Mouse (Mus musculus) embryonic facial prominence, embryonic 10.5 days (tissue): ENCODE data around the gene Frmd4a. TPM values are rescaled to one million over a fixed set of nuclear protein-coding genes. Genes with fewer than 3 reads are reported as not detected.
"Not testable (repeated sequence)": the region's sequence is repeated elsewhere in the genome, so short reads cannot be mapped to it uniquely, and the experiment has no call there.

Experiments
- DNase-seq: peaks from one replicate; pipeline ENCODE4 v3.0.0-alpha.2; 2017; ENCODE audit warnings: low spot score
- H3K27ac ChIP-seq: fragments of 300-500 bp; sonication (generic); replicated peaks from 2 replicates; pipeline ENCODE4 v1.5.1; 2016; ENCODE audit warnings: mild to moderate bottlenecking
- H3K27me3 ChIP-seq: fragments of 300-500 bp; sonication (generic); replicated peaks from 2 replicates; pipeline ENCODE4 v1.6.1; 2016; ENCODE audit warnings: low read depth, mild to moderate bottlenecking; ENCODE audit not compliant: poor library complexity, severe bottlenecking
- H3K36me3 ChIP-seq: fragments of 300-500 bp; sonication (generic); replicated peaks from 2 replicates; pipeline ENCODE4 v1.6.1; 2016; ENCODE audit warnings: mild to moderate bottlenecking, moderate library complexity
- H3K4me1 ChIP-seq: fragments of 300-500 bp; sonication (generic); 2 replicates; pipeline ENCODE4 v1.6.1; 2016
- H3K4me3 ChIP-seq: fragments of 300-500 bp; sonication (generic); 2 replicates; pipeline ENCODE4 v1.5.1; 2016; ENCODE audit warnings: mild to moderate bottlenecking, moderate library complexity
- H3K9me3 ChIP-seq: fragments of 300-500 bp; sonication (generic); 2 replicates; pipeline ENCODE4 v1.6.1; 2016; ENCODE audit warnings: mild to moderate bottlenecking
- WGBS: fragments of 180-500 bp; shearing (Covaris S2); methylation state at CpG from one replicate; pipeline ENCODE4 v1.1.7; 2016; 5-methylcytosine and 5-hydroxymethylcytosine counted together
- polyA plus RNA-seq: library from polyadenylated mRNA; unstranded; fragments of >200 nt; fragmentation: Nextera tagmentation; extraction: Ambion mirVana; gene quantifications from 2 replicates; pipeline ENCODE4 v1.2.1, GENCODE M21; 2016

Frmd4a gene
- polyA plus RNA-seq, 1 experiment from 2014 or later = 48.8 TPM

DNA sequence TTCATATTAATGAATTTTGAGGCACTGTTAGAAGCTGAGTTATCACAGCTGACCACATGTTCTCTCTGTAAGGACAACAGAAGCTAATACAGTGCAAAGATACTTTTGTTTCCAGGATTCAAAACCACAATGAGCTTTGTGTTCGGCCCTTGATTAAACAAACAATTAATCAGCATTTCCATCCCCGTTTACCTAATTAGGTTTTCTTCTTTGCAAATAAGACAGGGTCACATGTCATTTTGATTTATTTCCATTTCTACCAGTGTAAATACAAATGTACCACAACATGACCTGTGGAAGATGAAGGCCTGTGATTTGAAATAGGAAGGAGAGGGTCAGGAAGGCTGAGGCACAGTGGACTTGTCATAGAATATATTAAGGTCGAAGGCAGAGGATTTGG lies 214.8 kb downstream of the Frmd4a start:
- no peak for DNase-seq
- H3K4me3 ChIP-seq = no peak overlapping the region
- no peaks in the 10 kb centered on the region for H3K9me3 ChIP-seq
- no peak overlapping the region for H3K27ac ChIP-seq
- H3K36me3 ChIP-seq = no peaks in the 10 kb centered on the region
- H3K27me3 ChIP-seq = no peaks in the 10 kb centered on the region
- peaks cover 38% of the 10 kb centered on the region for H3K4me1 ChIP-seq
- WGBS = 58% methylated on average over 3 of the region's 3 CpGs

DNA sequence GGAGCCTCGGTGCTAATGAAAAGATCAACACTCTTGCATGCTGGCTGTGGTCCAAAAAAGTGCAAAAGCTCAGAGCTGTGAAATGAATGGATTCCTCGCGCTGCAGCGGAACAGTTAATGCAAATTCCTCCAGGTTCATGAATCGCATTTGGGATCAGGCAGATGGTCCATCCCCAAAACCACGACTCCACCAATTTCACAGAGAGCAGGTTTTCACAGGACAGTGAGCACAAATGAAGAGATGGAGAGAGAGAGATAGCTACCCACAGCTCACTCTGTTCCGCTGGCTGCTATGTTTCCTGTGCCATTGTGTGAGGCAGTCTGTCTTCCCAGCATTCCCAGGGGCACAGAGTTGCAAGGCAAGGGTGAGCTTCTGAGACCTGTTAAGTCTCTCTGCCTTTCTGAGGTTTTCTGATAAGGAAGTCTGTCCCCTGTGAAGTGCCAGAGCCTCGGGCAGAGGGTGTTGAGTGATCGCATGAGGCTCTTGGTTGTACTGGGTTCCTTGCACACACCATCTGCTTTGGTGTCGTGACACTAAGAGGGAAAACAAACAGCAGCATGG lies 215.3 kb downstream of the Frmd4a start:
- Histone ChIP-seq H3K36me3 (no peaks in the 10 kb centered on the region), H3K9me3 (no peaks in the 10 kb centered on the region), H3K4me3 (no peak overlapping the region), H3K27me3 (no peaks in the 10 kb centered on the region), H3K27ac (peak overlapping the region; percentile 55; the same call in 1 of the 2 replicates), H3K4me1 (peaks cover 35% of the 10 kb centered on the region)
- 56% methylated on average over 10 of the region's 10 CpGs for WGBS
- no peak for DNase-seq

DNA sequence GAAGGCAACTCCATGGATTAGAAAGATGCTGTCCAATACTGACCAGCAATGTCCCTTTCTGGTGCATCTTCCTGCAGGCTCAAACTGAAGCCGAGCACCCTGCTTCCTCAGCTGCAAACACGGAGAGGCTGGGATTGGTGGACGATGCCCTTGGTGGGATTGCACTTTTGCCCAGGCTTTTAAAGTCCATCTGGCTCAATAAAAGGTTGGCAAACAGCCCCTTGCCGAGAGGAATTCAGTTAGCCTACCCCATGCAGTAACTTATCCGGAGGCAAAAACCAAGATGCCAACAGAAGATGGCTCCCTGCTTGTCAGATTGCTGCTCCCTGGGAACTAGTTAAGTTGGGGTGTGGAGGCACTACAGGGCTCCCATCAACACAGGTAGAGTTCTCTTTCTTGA lies 220.2 kb downstream of the Frmd4a start:
- Histone ChIP-seq H3K36me3 (no peaks in the 10 kb centered on the region), H3K9me3 (no peaks in the 10 kb centered on the region), H3K4me1 (peaks cover 4% of the 10 kb centered on the region), H3K27me3 (no peaks in the 10 kb centered on the region), H3K4me3 (no peak overlapping the region), H3K27ac (no peak overlapping the region)
- WGBS = 89% methylated on average over 5 of the region's 5 CpGs
- no peak for DNase-seq

DNA sequence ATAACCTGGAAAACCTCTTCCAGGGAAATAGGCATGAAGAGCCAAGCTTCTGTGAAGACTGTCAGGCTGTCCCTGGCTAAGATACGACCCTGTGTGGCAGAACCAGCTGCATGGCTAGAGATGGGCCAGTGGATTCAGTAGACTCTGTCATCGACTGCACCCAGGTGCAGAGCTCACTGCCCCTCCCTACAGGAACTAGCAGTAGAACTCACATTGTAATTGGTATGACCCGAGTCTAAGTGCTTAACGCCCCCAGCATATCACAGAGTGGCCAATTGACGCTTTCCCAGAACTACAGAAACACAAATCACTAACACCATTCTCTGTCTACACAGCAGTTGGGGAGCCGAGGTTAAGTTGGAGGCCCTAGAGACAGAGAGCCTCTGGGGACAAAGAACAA lies 232.2 kb downstream of the Frmd4a start:
- no peaks in the 10 kb centered on the region for H3K9me3 ChIP-seq
- H3K27ac ChIP-seq = no peak overlapping the region
- H3K27me3 ChIP-seq = no peaks in the 10 kb centered on the region
- peaks cover 25% of the 10 kb centered on the region for H3K4me1 ChIP-seq
- no peak for DNase-seq
- WGBS = 26% methylated on average over 6 of the region's 6 CpGs
- H3K36me3 ChIP-seq = no peaks in the 10 kb centered on the region
- H3K4me3 ChIP-seq = no peak overlapping the region

DNA sequence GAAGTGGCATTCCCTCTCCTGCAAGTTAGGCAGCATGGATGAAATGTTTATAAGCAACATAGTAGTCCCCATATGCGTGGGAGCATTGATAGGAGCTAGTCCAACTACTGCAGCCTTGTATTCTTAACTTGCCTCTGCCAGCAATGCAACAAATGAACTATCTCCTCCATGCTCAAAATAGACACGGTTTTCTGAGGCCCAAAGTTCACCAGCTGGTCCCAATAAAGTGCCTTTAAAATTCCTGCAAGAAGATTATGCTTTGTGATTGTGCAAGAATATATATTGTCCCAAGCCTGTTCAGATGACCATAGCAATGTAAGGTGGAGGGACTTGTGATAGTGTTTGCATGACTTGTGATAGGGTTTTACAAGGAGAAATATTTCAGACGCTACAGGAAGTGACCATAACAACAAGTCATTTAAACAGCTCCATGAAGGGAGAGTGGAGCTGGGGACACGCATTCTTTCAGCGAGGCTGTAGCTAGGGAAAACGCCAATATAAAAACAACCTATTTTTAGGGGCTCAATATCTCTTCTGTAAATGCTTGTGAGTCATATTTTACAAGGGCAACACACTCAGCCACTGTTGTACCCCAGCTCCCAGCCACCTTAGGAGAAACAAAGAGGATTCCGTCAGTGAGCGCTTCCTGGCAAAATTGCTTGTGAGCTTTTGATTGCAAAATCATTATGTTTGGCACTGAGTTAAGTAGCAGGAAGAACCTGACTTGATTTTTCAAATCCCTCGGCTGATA lies 235.2 kb downstream of the Frmd4a start:
- H3K9me3 ChIP-seq = no peaks in the 10 kb centered on the region
- no peak overlapping the region for H3K4me3 ChIP-seq
- H3K27me3 ChIP-seq = no peaks in the 10 kb centered on the region
- peaks cover 25% of the 10 kb centered on the region for H3K4me1 ChIP-seq
- no peaks in the 10 kb centered on the region for H3K36me3 ChIP-seq
- H3K27ac ChIP-seq = peak overlapping the region; percentile 71
- 49% methylated on average over 9 of the region's 9 CpGs for WGBS
- no peak for DNase-seq

DNA sequence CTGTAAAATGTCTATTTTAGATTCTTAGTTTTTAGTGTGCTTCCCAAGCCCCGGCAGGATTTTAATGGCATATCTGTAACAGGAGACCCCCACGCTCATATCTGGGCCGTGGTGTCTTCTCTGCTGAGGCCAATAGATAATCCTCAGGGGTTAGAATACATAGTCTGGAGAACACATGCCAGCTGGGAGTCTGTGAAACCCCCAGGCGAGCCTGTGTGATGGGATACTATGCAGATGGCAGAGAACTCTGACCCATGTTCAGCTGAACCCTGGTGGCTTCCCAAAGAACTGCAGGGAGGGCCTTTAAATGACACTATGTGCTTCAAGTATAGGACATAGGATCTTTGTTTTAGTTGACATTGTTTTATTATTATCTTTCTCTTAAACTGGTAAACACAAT lies 235.8 kb downstream of the Frmd4a start:
- 29% methylated on average over 4 of the region's 4 CpGs for WGBS
- no peak overlapping the region for H3K4me3 ChIP-seq
- H3K4me1 ChIP-seq = peaks cover 25% of the 10 kb centered on the region
- peak overlapping the region; percentile 71 for H3K27ac ChIP-seq
- no peaks in the 10 kb centered on the region for H3K27me3 ChIP-seq
- H3K36me3 ChIP-seq = no peaks in the 10 kb centered on the region
- no peaks in the 10 kb centered on the region for H3K9me3 ChIP-seq
- DNase-seq = peak; percentile 72

DNA sequence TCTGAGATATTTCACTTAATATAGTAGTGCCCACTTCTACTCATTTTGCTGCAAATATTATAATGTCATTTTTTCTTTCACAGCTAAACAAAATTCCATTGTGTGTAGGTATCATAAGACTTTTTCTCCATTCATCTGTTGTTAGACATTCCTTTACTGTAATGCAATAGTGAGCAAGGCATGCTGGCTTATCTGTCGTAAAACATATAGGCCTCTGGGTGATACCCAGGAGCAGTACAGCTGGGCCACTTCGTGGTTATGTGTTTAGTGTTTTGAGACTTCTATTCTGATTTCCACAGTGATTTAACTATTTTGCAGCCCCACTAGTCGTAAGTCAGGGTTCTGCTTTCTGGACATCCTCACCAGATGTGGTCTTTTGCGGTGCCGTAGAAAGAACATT lies 236.6 kb downstream of the Frmd4a start:
- 86% methylated on average over 5 of the region's 5 CpGs for whole genome bisulfite sequencing
- no peaks in the 10 kb centered on the region for H3K36me3 ChIP-seq
- DNase-seq = no peak
- no peak overlapping the region for H3K4me3 ChIP-seq
- no peaks in the 10 kb centered on the region for H3K9me3 ChIP-seq
- no peak overlapping the region for H3K27ac ChIP-seq
- peaks cover 25% of the 10 kb centered on the region for H3K4me1 ChIP-seq
- no peaks in the 10 kb centered on the region for H3K27me3 ChIP-seq

DNA sequence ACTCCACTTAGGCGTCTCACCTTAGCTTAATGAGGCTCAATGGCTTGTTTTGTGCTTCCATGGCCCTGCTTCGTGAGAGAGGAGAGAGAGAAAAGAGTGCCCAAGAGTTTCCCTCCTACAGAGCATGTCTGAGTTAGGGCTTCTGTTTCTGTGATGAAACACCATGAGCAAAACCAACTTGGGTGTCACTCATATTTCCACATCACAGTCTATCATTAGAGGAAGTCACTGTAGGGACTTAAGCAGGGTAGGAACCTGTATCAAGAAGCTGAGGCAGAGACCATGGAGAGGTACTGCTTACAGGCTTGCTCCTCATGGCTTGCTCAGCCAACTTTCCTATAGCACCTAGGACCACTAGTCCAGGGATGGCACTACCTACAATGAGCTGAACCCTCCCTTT lies 238.7 kb downstream of the Frmd4a start:
- no peak for DNase-seq
- Histone ChIP-seq H3K36me3 (no peaks in the 10 kb centered on the region), H3K27me3 (no peaks in the 10 kb centered on the region), H3K27ac (no peak overlapping the region), H3K4me3 (no peak overlapping the region), H3K9me3 (no peaks in the 10 kb centered on the region), H3K4me1 (peaks cover 28% of the 10 kb centered on the region)
- whole genome bisulfite sequencing = 86% methylated on average over 2 of the region's 2 CpGs

DNA sequence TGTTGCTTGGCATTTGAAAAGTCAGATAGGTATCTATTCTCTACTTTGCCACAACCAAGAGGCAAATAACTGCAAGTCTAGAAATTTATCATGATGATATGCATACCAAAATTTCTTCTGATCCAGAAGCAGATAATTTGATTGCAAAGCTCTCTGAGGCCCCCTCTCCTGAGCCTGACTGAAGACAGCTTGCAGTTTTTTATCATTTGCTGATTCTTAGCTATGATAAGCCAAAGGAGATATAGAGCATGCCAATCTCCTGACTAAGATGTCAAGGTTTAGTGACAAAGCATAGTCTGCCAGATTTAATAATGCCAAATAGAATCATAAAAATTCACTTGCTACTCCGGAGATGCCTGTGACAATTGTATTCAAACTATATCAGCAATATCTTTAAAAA lies 240.1 kb downstream of the Frmd4a start:
- no peak overlapping the region for H3K4me3 ChIP-seq
- H3K4me1 ChIP-seq = peaks cover 21% of the 10 kb centered on the region
- DNase-seq = no peak
- no peaks in the 10 kb centered on the region for H3K36me3 ChIP-seq
- no peak overlapping the region for H3K27ac ChIP-seq
- no peaks in the 10 kb centered on the region for H3K9me3 ChIP-seq
- WGBS = 92% methylated on average over 1 of the region's 1 CpGs
- no peaks in the 10 kb centered on the region for H3K27me3 ChIP-seq

DNA sequence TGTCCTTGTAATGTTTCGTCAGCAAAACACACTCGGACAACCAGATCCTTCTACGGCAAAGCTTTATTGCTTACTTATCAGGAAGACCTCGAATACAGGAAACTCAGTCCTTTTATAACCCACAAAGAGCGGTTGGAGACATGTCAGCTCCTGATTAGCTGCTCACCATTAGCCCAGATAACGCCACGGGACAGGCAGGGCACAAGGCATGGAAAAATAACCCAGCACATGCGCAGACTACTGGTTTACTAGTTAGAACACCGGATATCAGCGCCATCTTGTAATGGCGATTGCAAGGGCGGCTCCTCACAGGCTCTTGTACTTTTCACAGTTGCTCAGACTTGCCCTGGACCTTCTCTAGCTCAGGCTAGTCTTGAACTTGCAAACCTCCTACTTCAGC lies 241.3 kb downstream of the Frmd4a start:
- DNase-seq, H3K27me3 ChIP-seq, H3K4me1 ChIP-seq, H3K36me3 ChIP-seq, H3K9me3 ChIP-seq, H3K4me3 ChIP-seq, H3K27ac ChIP-seq: not testable (repeated sequence)
- WGBS = 96% methylated on average over 12 of the region's 12 CpGs

DNA sequence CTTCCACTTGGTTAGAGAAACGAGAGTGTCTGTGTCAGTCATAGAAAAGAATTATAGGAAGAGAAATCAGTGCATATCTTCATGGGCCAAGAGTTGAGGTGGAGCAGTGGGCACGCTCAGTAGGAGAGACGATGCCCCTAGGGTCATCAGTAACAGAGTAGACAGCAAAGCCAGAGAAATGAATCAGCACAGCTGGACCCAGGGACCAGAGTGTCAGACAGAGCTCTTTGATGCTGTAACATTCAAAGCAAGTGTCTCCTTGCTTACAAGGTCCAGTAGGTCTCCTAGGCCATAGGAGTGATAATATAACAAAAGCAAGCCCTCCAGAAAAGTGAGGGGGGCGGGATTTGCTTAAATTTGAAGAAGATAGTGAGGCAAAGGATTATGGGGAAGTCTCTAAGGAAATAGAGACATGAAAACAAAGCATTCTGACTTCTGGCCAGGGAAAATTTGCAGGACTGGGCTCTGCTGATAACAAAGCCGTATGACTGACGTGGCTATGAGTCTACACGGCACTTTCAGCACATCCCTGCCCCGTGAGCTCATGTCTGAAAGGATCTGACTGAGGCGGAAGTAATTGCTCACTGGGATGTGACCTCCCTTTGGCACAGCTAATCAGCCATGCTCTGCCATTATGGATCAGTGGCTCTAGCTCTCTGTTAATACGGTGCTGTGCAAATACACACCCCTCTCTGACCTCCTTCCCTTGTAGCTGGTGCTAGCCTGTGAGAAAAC lies 243.0 kb downstream of the Frmd4a start:
- 53% methylated on average over 10 of the region's 10 CpGs for WGBS
- peak; percentile 27 for DNase-seq
- H3K27ac ChIP-seq = no peak overlapping the region
- no peaks in the 10 kb centered on the region for H3K27me3 ChIP-seq
- no peaks in the 10 kb centered on the region for H3K9me3 ChIP-seq
- peaks cover 9% of the 10 kb centered on the region for H3K4me1 ChIP-seq
- H3K4me3 ChIP-seq = no peak overlapping the region
- H3K36me3 ChIP-seq = no peaks in the 10 kb centered on the region

DNA sequence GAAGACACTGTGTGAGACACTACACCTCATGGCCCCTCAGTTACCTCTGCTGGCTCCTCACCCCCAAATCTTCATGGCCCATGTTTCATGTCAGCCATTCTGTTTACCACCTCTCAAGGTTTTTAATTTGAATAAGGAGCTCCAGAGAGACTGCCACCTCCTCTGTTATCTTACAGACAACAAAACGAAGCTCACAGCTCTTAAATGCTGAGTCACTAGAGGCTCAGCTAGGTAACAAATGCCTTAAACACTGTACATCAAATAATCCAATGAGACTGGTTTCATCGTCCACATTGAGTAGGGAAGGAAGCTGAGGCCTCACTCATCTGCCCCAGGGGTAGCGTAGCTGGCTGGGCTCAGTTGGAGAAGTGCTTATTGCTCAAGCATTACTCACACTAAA lies 245.2 kb downstream of the Frmd4a start:
- no peaks in the 10 kb centered on the region for H3K9me3 ChIP-seq
- H3K36me3 ChIP-seq = no peaks in the 10 kb centered on the region
- no peak overlapping the region for H3K27ac ChIP-seq
- 83% methylated on average over 3 of the region's 3 CpGs for WGBS
- no peak overlapping the region for H3K4me3 ChIP-seq
- H3K27me3 ChIP-seq = no peaks in the 10 kb centered on the region
- H3K4me1 ChIP-seq = peaks cover 9% of the 10 kb centered on the region
- DNase-seq = no peak

DNA sequence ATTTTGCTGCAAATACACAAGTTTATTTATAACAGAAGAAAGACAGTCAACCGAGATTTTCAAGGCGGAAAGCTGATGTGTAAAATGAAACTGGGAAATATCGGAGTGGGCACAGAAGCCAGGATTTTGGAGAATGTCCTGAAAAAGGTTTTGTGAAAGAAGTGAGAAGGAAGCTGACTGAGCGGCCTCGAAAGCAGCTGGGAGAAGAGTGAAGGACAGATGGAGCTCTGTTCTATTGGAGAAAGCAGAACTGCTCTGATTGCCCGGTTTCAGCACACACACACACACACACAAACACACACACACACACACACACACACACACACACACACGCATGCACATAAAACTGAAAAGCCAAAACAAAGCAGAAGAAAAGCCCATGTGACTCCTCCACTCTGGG lies 249.9 kb downstream of the Frmd4a start:
- H3K9me3 ChIP-seq = no peaks in the 10 kb centered on the region
- H3K36me3 ChIP-seq = no peaks in the 10 kb centered on the region
- no peaks in the 10 kb centered on the region for H3K4me1 ChIP-seq
- H3K27me3 ChIP-seq = no peaks in the 10 kb centered on the region
- 91% methylated on average over 7 of the region's 7 CpGs for WGBS
- H3K4me3 ChIP-seq = no peak overlapping the region
- H3K27ac ChIP-seq = no peak overlapping the region
- no peak for DNase-seq
